Mouse (Mus musculus): Measurements from ENCODE around the gene Nck1. TPM values are rescaled to one million over a fixed set of nuclear protein-coding genes. Genes with fewer than 3 reads are reported as not detected.

Nck1 gene
- 50.3 and 59.2 TPM in 2 replicates for polyA plus RNA-seq (2015; fragmentation: Nextera tagmentation; extraction: Ambion mirVana)

GRCm38 (mm10) chr9:100545715-100546593 lies at the start of gene Nck1:
Gene Nck1 (minus strand): TSS chr9:100546134.

GRCm38 (mm10) chr9:100570626-100571233 lies 24.8 kb upstream of the Nck1 start, which contains the start of gene Slc35g2:
Gene Slc35g2 (minus strand): TSS chr9:100571090.

GRCm38 (mm10) chr9:100486431-100486830 lies 59.5 kb downstream of the Nck1 start, which contains the start of gene Il20rb:
Gene Il20rb (minus strand): TSS chr9:100486788.

Other genes starting within 250 kb of the Nck1 start
- gene Il20rb, start 59.3 kb downstream of the Nck1 start, polyA plus RNA-seq (2015; fragmentation: Nextera tagmentation; extraction: Ambion mirVana) = 4.6 and 5.2 TPM in 2 replicates
- 2.9 and 3.3 TPM in 2 replicates for gene Slc35g2, start 25.0 kb upstream of the Nck1 start, polyA plus RNA-seq (2015; fragmentation: Nextera tagmentation; extraction: Ambion mirVana)
- 24.3 and 29.2 TPM in 2 replicates for gene Stag1, start 51.7 kb upstream of the Nck1 start, polyA plus RNA-seq (2015; fragmentation: Nextera tagmentation; extraction: Ambion mirVana)